Mouse (Mus musculus): Measurements from ENCODE around the gene Bora. TPM values are rescaled to one million over a fixed set of nuclear protein-coding genes. Genes with fewer than 3 reads are reported as not detected.

Gene Bora
- total RNA-seq (2023): 13.8 to 16.4 TPM (median 15.5 TPM) in 4 replicates

DNA sequence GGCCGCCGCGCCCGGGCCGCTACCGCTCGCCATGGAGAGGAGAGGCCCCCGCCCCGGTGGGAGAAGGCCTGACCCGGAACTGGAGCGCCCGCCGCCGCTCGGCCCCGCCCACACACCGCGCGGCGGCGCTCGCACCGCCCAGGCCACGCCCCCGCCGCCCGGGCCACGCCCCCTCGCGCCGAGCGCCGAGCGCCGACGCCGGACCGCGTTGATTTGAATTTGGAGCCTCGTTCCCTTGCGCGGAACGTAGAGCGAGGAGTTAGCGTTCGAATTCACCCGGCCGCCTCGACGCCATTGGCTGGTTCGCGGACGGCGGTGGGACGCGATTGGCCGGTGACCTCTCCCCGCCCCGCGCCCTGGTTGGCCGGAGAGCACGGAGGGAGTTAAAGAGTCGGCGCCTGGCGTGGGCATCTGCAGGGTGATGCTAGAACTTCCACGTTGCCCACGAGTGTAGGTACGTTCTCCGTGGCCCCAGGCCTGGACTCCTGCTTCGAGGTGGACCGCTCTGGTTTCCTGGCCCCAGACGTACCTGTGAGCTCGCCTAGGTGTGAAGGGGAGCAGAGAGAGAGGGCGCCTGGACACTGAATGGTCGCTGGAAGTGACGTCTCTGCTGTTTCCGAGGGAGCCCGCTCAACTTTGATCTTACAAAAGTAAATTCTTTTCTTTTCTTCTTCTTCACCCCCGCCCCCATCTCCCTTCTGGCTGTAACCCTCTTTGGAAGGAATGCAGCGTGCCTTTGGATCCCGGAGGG, at the start of gene Bora, which contains the start of gene Mzt1:
Gene Bora (plus strand): TSS at position 192 of the 751 bp plus-strand sequence.
Gene Mzt1 (minus strand): TSS at position 104 of the 751 bp plus-strand sequence.

DNA sequence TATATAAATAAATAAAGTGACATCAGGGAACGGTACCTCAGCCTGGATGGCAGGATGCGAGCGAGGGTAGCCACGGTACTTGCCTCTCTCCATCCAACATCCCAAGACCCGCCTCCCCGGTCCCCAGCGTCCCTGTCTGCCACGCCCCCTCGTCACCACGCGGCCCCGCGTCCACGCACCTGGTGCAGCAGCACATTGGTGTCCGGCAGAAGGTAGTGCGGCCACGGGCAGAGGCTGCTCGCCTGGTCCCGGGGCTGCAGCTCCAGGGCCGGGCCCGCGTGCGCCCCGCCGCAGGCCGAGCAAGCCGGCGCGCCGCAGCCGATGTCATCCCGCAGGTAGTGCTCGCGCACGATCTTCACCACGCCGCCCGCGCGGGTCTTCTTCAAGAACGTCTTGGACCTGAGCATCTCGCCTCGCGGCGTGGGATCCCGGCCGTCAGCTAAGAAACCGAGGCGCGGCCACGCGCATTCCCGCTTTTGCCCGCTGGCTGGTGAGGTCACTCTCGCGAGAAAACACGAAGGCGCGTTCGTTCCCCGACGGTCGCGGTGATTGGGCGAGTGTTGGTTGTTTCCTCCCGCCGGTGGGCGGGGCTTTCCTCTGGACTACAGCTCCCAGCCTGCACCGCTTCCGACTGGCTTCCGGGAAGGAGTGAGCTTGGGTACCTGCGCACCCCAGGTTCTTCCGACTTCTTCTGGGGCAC, 53.4 kb downstream of the Bora start, which contains the start of the genes Pibf1 and Dis3:
Gene Pibf1 (plus strand): TSS at position 158 of the 700 bp plus-strand sequence.
Gene Dis3 (minus strand): TSS at position 504 of the 700 bp plus-strand sequence.

Other genes starting within 250 kb of the Bora start
- 2.1 to 10.7 TPM (median 5.0 TPM) in 4 replicates for gene Rpl36a-ps1, start 51.9 kb upstream of the Bora start, total RNA-seq (2023)
- 25.2 to 33.5 TPM (median 30.0 TPM) in 4 replicates for gene Mzt1, start 88 bp upstream of the Bora start, total RNA-seq (2023)
- gene Pibf1, start 53.2 kb downstream of the Bora start, total RNA-seq (2023): 20.5 to 25.2 TPM (median 23.2 TPM) in 4 replicates
- 28.5 to 35.9 TPM (median 32.2 TPM) in 4 replicates for gene Dis3, start 53.5 kb downstream of the Bora start, total RNA-seq (2023)